Mouse (Mus musculus) embryo, embryonic 11 days (tissue): ENCODE measurements around the gene Capn15.

Source experiments
- DNase-seq: peaks from one replicate; pipeline ENCODE4 v3.0.0-alpha.2; 2015

Gene Capn15

DNA sequence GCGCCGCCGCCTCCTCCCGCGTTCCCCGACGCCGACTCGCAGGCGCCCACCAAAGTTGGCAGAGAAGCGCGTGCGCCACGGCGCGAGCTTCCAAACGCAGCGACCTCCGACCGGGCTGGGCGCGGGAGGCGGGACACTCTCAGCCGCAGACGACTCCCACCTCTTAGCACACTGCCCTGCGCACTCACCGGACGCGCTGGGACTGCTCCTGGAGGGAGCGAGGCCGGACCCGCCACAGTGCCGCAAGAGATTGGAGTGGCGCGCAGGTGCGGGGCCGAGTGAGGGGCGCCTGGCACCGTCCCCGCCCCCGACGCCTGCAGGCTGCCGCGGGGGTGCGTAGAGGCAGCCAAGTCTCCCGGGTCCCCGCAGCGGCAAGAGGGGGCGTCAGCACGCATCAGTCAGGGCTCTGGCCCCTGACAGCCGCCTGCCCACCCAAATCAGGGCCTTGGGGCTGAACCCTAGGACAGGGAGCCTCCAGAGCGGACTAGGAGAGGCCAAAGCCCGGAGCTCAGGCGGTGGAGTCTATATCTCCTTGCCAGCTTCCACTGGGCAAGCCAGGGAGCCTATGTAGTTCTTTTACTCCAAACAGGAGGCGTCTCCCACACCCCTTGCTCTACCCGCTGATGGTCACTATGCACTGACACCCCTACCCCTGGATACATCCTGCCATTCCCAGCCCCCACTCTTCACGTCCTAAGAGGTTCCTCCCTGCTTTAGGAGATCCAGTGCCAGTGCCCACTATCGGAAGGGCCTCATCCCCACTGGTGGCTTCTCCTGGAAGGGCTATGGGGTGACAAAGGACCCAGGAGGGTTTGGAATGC lies 33.6 kb downstream of the Capn15 start, which contains the start of gene A930017K11Rik:
Gene A930017K11Rik, minus strand, starts transcription at position 763 of the 821 bp plus-strand sequence.
- no peak for DNase-seq

DNA sequence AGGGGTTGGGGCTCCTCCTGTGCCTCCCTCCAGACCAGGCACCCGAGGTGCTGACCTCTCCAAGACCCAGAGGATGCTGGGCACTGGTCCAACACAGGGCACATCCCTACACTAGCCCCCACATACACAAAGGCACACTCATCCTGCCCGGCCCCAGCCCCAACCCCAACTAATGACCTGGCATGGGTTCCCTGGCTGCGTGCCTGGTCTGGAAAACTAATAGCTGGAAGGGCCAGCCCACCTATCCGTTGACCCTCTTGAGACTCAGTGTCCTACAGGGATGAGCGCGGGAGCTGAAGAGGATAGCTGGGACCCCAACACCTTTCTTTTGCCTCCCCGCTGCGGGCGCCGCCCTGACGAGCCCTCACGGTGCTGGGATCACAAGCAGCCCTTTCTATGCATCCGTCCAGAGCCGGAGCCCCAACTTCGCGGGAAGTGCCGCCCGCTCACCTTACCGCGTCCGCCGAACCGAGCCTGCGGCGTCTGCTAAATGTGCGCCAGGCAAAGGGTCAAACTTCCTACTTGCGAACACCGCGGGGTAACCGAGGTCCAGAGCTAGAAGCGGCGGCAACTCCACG lies 34.3 kb downstream of the Capn15 start:
- peak; percentile 43 for DNase-seq

DNA sequence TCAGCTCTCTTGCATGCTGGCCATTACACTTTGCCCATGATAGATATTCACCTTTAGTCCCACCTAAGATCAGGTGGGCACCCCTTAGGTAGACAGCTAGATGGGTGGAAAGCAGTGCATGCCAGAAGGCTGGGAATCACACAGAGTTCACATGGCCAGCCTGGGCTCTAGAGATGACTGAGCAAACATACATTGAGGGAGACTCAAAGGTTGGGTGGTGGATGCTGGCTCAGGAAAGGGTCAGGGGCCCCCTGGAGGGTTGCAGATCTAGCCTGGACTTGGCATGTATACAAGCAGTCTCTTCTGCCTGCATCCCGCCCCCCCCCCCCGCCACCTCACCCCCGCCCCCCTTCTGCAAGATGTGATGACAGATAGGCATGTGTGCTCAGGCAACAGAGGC lies 34.9 kb downstream of the Capn15 start:
- no peak for DNase-seq

DNA sequence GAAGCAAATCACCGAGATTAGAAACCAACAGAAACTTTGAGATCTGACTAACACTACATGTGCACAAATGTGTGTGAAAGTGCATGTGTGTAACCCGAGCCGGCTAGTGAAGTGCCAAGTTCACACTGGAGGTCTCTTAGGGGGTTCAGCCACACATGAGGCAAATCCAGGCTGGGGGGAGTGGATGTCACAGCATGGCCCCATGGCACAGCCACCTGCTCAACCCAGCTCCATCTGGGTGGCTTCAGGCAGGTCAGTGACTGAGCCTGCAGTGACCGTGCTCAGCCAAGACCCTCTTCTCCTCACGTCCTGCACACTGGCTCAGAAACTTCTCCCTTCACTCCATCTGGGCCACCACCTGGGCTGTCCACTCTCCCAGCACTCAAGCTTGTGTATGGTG lies 35.6 kb downstream of the Capn15 start:
- DNase-seq = no peak

DNA sequence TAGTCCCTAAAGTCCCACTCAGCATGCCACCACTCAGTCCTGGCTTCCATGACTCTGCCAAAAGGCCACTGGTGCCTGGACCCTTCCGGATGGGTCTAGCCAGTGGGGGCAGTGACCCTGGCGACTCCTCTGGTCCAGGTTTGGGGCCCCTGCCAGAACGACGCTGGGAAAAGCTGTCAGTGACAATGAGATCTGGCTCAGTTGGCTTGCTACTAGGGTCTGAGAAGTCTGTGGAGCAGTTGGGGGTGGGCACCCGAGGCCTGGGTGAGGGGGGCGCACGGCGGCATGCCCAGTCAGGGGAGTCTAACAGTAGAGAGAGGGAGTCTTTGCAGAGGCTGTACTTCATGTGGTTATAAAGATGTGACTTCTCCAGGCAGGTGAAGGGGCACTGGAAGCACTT lies 37.5 kb downstream of the Capn15 start:
- no peak for DNase-seq

DNA sequence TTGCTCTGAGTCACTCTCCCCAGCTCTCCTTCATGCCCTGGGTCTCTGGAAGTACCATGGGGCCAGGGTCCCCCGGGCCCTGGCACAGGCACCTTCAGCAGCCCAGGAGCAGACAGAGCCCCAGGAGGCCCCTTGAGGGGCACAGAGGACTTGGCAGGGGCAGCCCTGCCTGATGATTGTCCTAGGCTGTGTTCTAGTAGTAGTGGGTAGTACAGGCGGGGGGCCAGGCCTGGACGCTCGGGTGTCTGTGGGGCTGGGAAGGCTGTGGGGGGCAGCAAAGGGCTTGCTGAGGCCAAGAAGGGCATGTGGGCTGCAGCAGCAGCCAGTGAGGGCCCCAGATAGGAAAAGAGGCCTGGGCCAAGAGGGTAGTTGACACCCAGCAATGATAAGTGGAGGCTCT lies 38.0 kb downstream of the Capn15 start:
- no peak for DNase-seq

DNA sequence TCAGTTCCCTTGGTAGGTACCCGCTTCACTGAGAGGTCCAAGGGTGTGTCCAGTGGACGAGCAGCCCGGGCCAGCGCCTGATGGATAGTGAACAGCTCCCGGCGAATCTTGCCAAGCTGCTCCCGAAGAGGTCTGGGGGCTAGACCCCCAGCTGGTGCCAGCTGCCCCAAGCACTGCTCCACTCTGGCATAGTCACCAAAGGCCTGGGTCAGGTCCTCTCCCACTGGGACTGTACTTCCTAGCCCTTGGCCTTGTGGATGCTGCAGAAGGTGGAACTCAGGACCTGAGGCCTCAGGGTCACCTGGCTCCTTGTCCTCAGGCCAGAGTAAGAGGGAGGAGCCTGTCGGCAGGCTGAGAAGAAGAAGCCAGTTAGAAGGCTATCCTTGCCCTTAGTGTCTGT lies 38.7 kb downstream of the Capn15 start:
- DNase-seq = no peak

GRCm38 (mm10) chr17:25946349-25946748 lies 39.2 kb downstream of the Capn15 start:
- DNase-seq = no peak

GRCm38 (mm10) chr17:25945517-25946155 lies 40.0 kb downstream of the Capn15 start:
- DNase-seq = no peak

GRCm38 (mm10) chr17:25944366-25945163 lies 41.0 kb downstream of the Capn15 start, which contains the start of the genes Pigq and Nhlrc4:
TSS of gene Pigq (minus strand) at chr17:25944936.
TSS of gene Nhlrc4 (minus strand) at chr17:25944961.
- DNase-seq = no peak

- no peak for DNase-seq
Measured at GRCm38 (mm10) chr17:25943769-25944168, 41.8 kb downstream of the Capn15 start.

- DNase-seq = no peak
Measured at GRCm38 (mm10) chr17:25943221-25943620, 42.4 kb downstream of the Capn15 start.

DNA sequence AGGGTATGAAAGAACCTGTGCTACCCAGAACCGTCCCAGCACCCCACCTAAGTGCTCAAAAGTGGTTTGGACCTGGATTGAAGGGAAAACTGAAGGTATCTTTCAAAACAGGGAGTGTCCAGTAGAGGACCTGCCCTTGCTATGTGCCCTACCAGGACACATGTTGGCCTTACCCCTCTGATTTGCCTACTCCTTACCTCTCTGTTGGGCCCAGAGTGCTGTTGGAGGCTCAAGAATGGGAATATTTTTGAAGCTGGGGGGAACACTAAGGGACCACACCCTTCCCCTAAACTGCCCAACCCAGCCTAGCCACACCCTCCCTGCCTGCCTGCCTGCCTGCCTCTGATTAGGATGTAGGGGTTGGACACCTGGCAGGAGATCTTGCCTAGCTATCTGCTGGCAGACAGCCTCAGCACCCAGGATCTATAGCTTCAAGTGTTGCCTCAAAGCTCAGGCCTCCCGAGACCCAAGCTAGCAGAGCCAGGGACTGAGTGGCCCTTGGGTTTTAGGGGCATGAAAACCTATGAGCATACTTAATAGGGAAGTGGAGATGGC lies 42.9 kb downstream of the Capn15 start:
- DNase-seq = no peak

- DNase-seq = peak; percentile 89
Measured at GRCm38 (mm10) chr17:25941511-25942241, 43.9 kb downstream of the Capn15 start.

DNA sequence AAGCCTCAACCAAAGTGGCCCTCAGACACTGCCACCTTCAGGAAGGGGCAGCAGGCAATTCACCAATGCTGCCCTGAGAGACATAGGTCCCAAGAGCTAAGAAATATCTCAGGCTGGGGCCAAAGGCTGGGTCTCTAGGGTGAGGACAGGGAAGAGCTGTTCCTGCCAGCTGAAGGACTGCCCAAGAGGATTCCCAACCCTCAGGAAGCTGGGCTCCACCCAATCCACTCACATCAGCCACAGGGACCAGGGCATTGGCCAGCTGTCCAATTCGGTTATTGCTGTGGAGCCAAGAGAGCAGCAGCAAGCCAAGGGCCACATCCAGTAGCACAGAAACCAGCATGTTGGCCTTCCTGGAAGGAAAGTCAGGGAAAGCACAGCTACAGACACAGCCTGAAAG lies 51.1 kb downstream of the Capn15 start:
- no peak for DNase-seq

DNA sequence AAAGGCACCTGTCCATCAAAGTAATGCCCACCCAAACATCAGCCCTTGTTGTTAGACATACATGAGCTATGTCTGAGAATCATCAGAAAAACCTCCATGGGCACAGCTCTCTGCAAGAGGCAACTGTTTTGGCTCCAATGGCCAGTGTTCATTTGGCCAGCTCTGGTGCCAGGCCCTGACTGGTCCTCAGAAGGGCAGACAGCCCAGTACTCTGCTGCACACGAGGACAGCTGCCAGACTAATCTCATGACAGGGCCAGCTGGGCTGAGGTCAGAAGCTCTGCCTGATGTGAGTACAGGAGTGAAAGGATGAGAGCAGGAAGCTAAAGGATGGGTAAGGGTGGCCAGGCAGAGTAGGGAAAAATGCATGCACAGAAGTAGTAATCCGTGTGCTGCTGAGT lies 60.2 kb downstream of the Capn15 start:
- DNase-seq = no peak

- no peak for DNase-seq
Measured at GRCm38 (mm10) chr17:25922120-25922519, 63.5 kb downstream of the Capn15 start.

DNA sequence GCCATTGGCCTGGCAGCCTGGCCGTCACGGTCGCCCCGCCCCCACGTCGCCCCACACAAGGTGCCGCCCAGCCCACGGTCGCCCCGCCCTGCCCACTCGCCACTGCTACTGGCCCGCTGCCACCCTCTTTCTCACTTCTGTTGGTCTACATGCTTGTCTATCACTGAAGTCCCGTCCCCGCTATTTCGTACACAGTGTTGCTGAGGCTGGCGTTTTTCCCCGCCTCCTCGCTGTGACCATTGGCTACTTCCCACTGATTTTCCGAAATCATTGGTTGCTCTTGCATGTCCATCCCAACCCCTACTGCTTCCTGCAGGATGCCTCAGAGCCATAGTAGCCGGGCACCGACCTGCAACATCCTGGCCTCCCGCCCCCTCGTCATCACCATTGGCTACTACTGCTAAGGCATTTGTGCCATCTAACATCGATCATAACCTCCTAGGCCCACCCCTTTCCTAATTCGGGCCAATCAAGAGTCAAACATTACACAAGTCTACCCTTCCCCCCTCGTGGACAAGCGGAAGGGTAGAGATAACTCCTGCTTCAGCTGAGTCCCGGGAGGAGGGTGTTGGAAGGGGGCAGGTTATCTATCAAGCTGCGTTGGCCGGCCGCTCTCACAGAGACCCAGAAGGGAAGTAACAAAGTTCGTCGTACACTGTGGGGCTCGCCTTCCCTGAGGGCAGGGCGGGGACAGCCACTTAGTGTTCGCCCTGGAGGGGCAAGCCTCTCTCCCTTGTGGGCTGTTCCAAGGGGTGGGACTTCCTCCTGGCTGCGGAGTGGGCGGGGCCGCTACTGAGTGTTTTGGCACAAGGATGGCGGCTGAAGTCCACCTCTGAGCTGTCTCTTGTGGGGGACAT lies 65.6 kb downstream of the Capn15 start:
- peak; percentile 98 for DNase-seq

GRCm38 (mm10) chr17:25919144-25919785 lies 66.3 kb downstream of the Capn15 start, which contains the start of gene Rab40c:
TSS of gene Rab40c (minus strand) at chr17:25919727.
- peak; percentile 52 for DNase-seq

- no peak for DNase-seq
Measured at GRCm38 (mm10) chr17:25918037-25918750, 67.4 kb downstream of the Capn15 start.
